Mouse (Mus musculus) forebrain, embryonic 13.5 days (tissue): ENCODE results near the gene Eapp. TPM values are rescaled to one million over a fixed set of nuclear protein-coding genes. Genes with fewer than 3 reads are reported as not detected.
"Not testable (repeated sequence)": the region's sequence is repeated elsewhere in the genome, so short reads cannot be mapped to it uniquely, and the experiment has no call there.

ENCODE experiments used
- ATAC-seq: fragments of 200-750 bp; cut with Nextera tagmentation; 2 replicates; pipeline ENCODE4 v1.8.0; 2017
- H3K27ac ChIP-seq: fragments of 300-500 bp; sonication (generic); 2 replicates; pipeline ENCODE4 v1.5.1; 2015; ENCODE audit warnings: inconsistent platforms, mild to moderate bottlenecking, moderate library complexity
- H3K27me3 ChIP-seq: fragments of 300-500 bp; sonication (generic); 2 replicates; pipeline ENCODE4 v1.6.1; 2015; ENCODE audit warnings: mild to moderate bottlenecking, inconsistent platforms
- H3K36me3 ChIP-seq: fragments of 300-500 bp; sonication (generic); 2 replicates; pipeline ENCODE4 v1.6.1; 2015; ENCODE audit warnings: mild to moderate bottlenecking, inconsistent platforms; ENCODE audit not compliant: poor library complexity, severe bottlenecking
- H3K4me1 ChIP-seq: fragments of 300-500 bp; sonication (generic); 2 replicates; pipeline ENCODE4 v1.6.1; 2015; ENCODE audit warnings: inconsistent platforms
- H3K4me2 ChIP-seq: fragments of 300-500 bp; sonication (generic); 2 replicates; pipeline ENCODE4 v1.6.1; 2015; ENCODE audit warnings: inconsistent platforms, mild to moderate bottlenecking, moderate library complexity
- H3K4me3 ChIP-seq: fragments of 300-500 bp; sonication (generic); 2 replicates; pipeline ENCODE4 v1.5.1; 2015; ENCODE audit warnings: mild to moderate bottlenecking, inconsistent platforms
- H3K9ac ChIP-seq: fragments of 300-500 bp; sonication (generic); 2 replicates; pipeline ENCODE4 v1.6.1; 2015; ENCODE audit warnings: mild to moderate bottlenecking, inconsistent platforms
- H3K9me3 ChIP-seq: fragments of 300-500 bp; sonication (generic); replicated peaks from 2 replicates; pipeline ENCODE4 v1.6.1; 2016; ENCODE audit warnings: inconsistent platforms
- WGBS: fragments of 180-500 bp; shearing (Covaris S2); methylation state at CpG from one replicate; pipeline ENCODE4 v1.1.7; 2015; 5-methylcytosine and 5-hydroxymethylcytosine counted together
- polyA plus RNA-seq: library from polyadenylated mRNA; unstranded; fragments of >200 nt; fragmentation: Nextera tagmentation; extraction: Ambion mirVana; gene quantifications from 2 replicates; pipeline ENCODE4 v1.2.1, GENCODE M21; 2015

The Eapp gene
- polyA plus RNA-seq, result 89.6 and 106 TPM in 2 replicates

DNA sequence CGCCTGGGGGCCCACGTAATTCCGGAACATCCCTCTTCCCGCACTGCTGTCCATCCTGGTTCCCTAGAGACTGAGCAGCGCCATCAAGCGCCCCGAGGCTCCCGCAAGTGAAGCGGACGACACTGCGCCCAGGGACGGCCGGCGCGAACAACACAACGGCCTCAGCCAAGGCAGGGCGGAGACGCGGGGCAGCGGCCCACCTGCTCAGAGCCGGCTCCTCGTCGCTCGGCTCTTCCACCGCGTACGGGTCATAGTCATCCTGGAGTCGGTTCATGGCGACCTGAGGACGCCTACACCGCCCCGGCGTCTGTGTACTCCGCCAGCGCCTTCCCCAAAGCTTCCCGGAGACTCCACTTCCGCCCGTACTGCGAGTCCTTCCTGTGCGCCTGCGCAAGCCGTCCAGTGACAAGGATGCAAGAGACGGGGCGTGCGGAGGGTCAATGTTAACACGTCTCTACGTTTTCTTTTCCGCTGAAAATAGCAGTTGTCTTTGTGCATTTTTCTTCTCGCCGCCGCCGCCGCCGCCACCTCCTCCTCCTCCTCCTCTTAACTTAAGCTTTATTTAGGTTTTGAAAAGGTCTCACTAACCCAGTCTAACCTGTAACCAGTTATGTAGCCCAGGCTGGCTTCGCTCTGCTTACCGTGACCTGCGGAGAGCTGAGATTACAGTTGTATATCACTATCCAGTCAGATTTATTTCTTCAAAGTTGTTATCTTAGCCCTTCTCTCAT lies at the start of gene Eapp:
Gene Eapp, minus strand, starts transcription at position 387 of the 731 bp plus-strand sequence.
- Histone ChIP-seq H3K9me3 (no peaks in the 10 kb centered on the region), H3K4me3 (peak within 1 kb of the TSS; percentile 72), H3K27me3 (no peaks in the 10 kb centered on the region), H3K9ac (peak within 1 kb of the TSS; percentile 87), H3K4me2 (peak within 1 kb of the TSS; percentile 64), H3K27ac (peak within 1 kb of the TSS; percentile 97), H3K36me3 (peaks cover 13% of the 10 kb centered on the region), H3K4me1 (peaks cover 9% of the 10 kb centered on the region)
- under 1% methylated on average over 57 of the region's 57 CpGs for WGBS
- peak; percentile 93 for ATAC-seq

DNA sequence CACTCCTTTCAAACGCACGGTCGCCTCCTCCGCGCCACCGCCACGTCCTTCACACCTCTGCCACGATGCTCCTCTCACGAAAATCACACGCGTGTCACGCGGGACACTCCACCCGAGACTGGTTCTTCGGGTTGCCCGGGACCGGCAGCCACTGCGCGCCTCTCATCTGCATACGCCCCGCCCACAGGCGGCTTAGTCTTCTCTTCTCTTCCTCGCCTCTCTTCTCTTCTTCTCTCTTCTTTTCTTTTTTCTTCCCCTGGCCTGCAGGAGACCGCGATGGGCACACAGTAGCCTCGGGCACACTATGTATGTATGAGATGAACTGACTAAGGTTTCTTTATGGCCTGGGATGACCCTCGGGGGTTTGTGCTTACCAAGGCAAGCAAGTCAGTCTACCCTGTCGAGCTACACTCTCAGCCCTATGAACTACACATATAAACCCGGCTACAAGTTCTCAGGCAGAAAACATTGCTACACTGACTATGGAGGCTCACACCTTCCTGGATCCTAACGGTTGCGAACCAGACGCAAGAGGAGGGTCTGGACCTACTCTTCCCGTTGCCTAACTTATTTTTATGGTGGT lies 43.1 kb upstream of the Eapp start:
- not testable (repeated sequence) for H3K9ac ChIP-seq, H3K4me3 ChIP-seq, H3K4me1 ChIP-seq, H3K9me3 ChIP-seq, H3K4me2 ChIP-seq, H3K36me3 ChIP-seq, H3K27ac ChIP-seq, H3K27me3 ChIP-seq
- 0% methylated on average over 10 of the region's 33 CpGs for WGBS
- peak; percentile 72 for ATAC-seq

DNA sequence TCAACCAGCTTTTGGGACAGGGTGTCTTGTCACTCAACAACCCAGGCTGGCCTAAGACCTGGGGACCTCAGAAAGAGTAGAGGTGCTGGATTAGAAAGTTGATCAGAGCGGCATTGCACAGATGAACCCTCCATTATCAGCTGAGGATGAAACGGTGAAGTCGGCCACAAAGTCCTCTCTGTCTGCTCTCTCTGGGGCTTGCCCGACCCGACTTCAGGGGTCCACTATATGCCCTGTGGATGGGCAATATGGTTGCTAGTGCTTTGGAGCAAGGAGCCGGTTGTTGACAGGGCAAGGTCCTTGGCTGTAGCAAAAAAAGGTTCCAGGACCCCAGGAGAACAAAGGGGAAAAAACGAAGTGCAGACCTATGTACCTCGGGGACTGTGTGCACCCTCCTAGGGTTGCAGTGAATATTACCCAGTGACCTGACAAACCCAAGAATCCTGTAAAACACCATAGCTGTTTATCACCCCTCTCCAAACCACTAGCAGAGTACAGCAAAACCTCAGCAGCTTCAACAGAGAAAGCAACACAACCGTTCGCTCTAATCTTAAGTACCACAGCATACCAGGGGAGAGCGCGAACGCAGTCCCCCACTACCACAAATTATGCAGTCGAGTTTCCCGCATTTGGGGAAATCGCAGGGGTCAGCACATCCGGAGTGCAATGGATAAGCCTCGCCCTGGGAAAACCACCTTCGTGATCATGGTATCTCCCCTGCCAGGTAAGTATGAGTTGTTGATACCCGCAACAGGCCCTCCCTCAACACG lies 42.4 kb upstream of the Eapp start:
- H3K4me1 ChIP-seq, H3K9me3 ChIP-seq, H3K27ac ChIP-seq, H3K4me3 ChIP-seq, H3K27me3 ChIP-seq, H3K4me2 ChIP-seq, H3K9ac ChIP-seq, H3K36me3 ChIP-seq: not testable (repeated sequence)
- ATAC-seq, result peak; percentile 83
- whole genome bisulfite sequencing, result no CpG with 5 or more reads among the region's 21 CpGs

DNA sequence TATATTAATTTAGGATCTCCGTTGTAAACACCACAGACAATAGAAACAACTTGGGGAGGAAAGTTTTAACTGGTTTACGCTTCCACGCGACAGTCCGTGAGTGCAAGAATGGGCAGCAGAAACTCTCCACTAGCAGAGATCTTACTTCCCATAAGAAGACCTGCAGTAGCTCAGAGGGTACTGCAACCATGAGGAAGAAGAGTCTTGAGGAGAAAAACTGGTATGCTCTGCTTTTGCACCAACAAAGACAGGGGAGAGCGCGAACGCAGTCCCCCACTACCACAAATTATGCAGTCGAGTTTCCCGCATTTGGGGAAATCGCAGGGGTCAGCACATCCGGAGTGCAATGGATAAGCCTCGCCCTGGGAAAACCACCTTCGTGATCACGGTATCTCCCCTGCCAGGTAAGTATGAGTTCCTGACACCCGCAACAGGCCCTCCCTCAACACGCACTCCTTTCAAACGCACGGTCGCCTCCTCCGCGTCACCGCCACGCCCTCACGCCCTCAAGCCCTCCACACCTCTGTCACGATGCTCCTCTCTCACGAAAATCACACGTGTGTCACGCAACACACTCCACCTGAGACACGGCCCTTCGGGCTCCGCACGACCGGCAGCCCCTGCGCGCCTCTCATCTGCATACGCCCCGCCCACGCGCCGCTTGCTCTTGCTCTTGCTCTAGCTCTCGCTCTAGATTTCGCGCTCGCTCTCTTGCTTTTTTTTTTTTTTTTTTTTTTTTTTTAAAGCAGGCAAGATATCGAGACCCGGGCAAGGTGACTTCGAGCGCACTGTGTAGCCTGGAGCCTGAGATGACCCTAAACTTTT lies 38.8 kb upstream of the Eapp start:
- not testable (repeated sequence) for H3K36me3 ChIP-seq, H3K27me3 ChIP-seq, H3K4me2 ChIP-seq, H3K9me3 ChIP-seq, H3K9ac ChIP-seq, H3K4me1 ChIP-seq, H3K4me3 ChIP-seq, H3K27ac ChIP-seq
- peak; percentile 69 for ATAC-seq
- WGBS, result 0% methylated on average over 8 of the region's 49 CpGs

DNA sequence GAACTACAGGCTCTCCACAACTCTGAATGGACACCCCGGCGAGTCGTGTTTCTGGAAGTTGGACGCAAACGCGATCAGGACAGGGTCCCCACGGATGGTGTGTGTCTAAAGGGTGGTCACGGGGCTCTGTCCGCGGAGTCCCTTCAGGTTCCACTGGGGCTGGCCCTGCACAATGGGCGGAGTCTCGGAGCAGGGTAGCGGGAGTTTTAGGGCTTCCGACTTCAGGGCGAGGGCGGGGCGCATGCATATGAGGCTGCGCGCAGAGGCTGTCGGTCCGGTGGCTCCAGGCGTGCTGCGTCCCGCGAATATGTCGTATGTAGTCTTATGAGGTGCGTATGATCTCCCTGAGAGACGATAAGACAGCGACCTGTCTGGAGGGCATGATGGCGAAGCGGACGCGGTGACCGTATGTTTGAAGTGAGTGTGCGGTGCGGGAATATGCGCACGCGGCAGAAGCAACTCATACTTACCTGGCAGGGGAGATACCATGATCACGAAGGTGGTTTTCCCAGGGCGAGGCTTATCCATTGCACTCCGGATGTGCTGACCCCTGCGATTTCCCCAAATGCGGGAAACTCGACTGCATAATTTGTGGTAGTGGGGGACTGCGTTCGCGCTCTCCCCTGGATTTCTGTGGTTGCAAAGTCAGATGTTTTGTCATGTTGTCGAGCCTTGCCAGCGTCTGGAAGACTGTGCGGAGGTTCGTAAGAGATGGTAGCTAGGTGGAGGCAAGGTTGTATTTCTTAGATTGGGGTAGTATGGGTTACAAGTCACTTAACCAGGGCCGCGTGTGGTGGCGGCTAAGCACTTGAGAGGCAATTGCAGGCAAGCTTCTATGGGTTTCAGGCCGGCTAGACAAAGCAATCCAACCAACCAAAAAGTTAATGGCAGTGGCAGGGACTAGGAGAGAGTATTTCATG lies 33.7 kb upstream of the Eapp start:
- WGBS, result no CpG with 5 or more reads among the region's 56 CpGs
- peak; percentile 93 for ATAC-seq
- H3K4me2 ChIP-seq, result not testable (repeated sequence)

DNA sequence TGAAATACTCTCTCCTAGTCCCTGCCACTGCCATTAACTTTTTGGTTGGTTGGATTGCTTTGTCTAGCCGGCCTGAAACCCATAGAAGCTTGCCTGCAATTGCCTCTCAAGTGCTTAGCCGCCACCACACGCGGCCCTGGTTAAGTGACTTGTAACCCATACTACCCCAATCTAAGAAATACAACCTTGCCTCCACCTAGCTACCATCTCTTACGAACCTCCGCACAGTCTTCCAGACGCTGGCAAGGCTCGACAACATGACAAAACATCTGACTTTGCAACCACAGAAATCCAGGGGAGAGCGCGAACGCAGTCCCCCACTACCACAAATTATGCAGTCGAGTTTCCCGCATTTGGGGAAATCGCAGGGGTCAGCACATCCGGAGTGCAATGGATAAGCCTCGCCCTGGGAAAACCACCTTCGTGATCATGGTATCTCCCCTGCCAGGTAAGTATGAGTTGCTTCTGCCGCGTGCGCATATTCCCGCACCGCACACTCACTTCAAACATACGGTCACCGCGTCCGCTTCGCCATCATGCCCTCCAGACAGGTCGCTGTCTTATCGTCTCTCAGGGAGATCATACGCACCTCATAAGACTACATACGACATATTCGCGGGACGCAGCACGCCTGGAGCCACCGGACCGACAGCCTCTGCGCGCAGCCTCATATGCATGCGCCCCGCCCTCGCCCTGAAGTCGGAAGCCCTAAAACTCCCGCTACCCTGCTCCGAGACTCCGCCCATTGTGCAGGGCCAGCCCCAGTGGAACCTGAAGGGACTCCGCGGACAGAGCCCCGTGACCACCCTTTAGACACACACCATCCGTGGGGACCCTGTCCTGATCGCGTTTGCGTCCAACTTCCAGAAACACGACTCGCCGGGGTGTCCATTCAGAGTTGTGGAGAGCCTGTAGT lies 23.4 kb upstream of the Eapp start:
- peak; percentile 93 for ATAC-seq
- H3K36me3 ChIP-seq, H3K27ac ChIP-seq, H3K9ac ChIP-seq, H3K27me3 ChIP-seq, H3K4me2 ChIP-seq, H3K9me3 ChIP-seq, H3K4me1 ChIP-seq, H3K4me3 ChIP-seq: not testable (repeated sequence)
- WGBS, result no CpG with 5 or more reads among the region's 56 CpGs

More for the DNA sequence above, 33.7 kb upstream of the Eapp start:
- not testable (repeated sequence) for H3K36me3 ChIP-seq, H3K27ac ChIP-seq, H3K4me3 ChIP-seq, H3K9ac ChIP-seq, H3K4me1 ChIP-seq, H3K9me3 ChIP-seq, H3K27me3 ChIP-seq

DNA sequence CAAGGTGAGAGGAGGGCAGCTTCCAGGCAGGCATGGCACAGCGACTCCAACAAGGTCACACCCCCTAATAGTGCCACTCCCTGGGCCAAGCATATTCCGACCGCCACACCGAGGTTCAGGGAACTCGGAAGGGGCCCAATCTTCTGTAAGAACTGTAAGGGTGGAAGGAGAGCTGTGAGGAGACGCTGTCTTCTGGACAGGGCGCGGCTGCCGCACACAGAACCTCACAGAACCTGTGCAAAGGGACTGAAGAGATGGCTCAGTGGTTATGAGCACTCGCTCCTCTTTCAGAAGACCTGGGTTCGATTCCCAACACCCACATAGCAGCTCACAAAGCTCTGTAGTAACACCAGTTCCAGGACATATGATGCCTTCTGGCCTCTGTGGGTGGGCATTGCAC lies 21.8 kb upstream of the Eapp start:
- 91% methylated on average over 4 of the region's 11 CpGs for WGBS
- not testable (repeated sequence) for ATAC-seq, H3K27ac ChIP-seq, H3K4me1 ChIP-seq, H3K4me2 ChIP-seq, H3K9me3 ChIP-seq, H3K27me3 ChIP-seq, H3K4me3 ChIP-seq, H3K36me3 ChIP-seq, H3K9ac ChIP-seq

DNA sequence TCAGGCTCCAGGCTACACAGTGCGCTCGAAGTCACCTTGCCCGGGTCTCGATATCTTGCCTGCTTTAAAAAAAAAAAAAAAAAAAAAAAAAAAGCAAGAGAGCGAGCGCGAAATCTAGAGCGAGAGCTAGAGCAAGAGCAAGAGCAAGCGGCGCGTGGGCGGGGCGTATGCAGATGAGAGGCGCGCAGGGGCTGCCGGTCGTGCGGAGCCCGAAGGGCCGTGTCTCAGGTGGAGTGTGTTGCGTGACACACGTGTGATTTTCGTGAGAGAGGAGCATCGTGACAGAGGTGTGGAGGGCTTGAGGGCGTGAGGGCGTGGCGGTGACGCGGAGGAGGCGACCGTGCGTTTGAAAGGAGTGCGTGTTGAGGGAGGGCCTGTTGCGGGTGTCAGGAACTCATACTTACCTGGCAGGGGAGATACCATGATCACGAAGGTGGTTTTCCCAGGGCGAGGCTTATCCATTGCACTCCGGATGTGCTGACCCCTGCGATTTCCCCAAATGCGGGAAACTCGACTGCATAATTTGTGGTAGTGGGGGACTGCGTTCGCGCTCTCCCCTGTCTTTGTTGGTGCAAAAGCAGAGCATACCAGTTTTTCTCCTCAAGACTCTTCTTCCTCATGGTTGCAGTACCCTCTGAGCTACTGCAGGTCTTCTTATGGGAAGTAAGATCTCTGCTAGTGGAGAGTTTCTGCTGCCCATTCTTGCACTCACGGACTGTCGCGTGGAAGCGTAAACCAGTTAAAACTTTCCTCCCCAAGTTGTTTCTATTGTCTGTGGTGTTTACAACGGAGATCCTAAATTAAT lies 18.3 kb upstream of the Eapp start:
- H3K4me1 ChIP-seq, H3K9me3 ChIP-seq, H3K4me2 ChIP-seq, H3K27ac ChIP-seq, H3K27me3 ChIP-seq, H3K9ac ChIP-seq, H3K4me3 ChIP-seq, H3K36me3 ChIP-seq: not testable (repeated sequence)
- WGBS, result 8% methylated on average over 4 of the region's 48 CpGs
- peak; percentile 67 for ATAC-seq

DNA sequence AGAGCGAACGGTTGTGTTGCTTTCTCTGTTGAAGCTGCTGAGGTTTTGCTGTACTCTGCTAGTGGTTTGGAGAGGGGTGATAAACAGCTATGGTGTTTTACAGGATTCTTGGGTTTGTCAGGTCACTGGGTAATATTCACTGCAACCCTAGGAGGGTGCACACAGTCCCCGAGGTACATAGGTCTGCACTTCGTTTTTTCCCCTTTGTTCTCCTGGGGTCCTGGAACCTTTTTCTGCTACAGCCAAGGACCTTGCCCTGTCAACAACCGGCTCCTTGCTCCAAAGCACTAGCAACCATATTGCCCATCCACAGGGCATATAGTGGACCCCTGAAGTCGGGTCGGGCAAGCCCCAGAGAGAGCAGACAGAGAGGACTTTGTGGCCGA lies 14.8 kb upstream of the Eapp start:
- not testable (repeated sequence) for H3K4me3 ChIP-seq, H3K9me3 ChIP-seq, H3K4me1 ChIP-seq, H3K9ac ChIP-seq, H3K27me3 ChIP-seq, H3K36me3 ChIP-seq
- peak overlapping the region; percentile 68; the same call in 1 of the 2 replicates for H3K27ac ChIP-seq
- H3K4me2 ChIP-seq, result peak overlapping the region; percentile 36; the same call in 1 of the 2 replicates
- WGBS, result 0% methylated on average over 4 of the region's 8 CpGs
- ATAC-seq, result peak; percentile 88; the same call in 1 of the 2 replicates
